Mouse (Mus musculus) embryonic facial prominence, embryonic 11.5 days (tissue): ENCODE measurements around the gene Akr1a1. TPM values are rescaled to one million over a fixed set of nuclear protein-coding genes. Genes with fewer than 3 reads are reported as not detected.
"Not testable (repeated sequence)": the region's sequence is repeated elsewhere in the genome, so short reads cannot be mapped to it uniquely, and the experiment has no call there.

Experiments
- ATAC-seq: fragments of 200-750 bp; cut with Nextera tagmentation; replicated peaks from 2 replicates; pipeline ENCODE4 v1.8.0; 2017; ENCODE audit warnings: low read depth; ENCODE audit not compliant: insufficient number of reproducible peaks, low FRiP score, low TSS enrichment
- DNase-seq: peaks from one replicate; pipeline ENCODE4 v3.0.0-alpha.2; 2015; ENCODE audit warnings: low spot score
- H3K27ac ChIP-seq: fragments of 300-500 bp; sonication (generic); replicated peaks from 2 replicates; pipeline ENCODE4 v1.5.1; 2014; ENCODE audit warnings: mild to moderate bottlenecking, low read depth, low read length, control low read depth
- H3K27me3 ChIP-seq: fragments of 300-500 bp; sonication (generic); 2 replicates; pipeline ENCODE4 v1.6.1; 2014; ENCODE audit warnings: mild to moderate bottlenecking, low read length, moderate library complexity, mixed read lengths; ENCODE audit not compliant: control insufficient read depth, insufficient read depth
- H3K36me3 ChIP-seq: fragments of 300-500 bp; sonication (generic); replicated peaks from 2 replicates; pipeline ENCODE4 v1.6.1; 2014; ENCODE audit warnings: low read depth, mild to moderate bottlenecking, low read length, moderate library complexity, mixed read lengths; ENCODE audit not compliant: control insufficient read depth, insufficient read depth
- H3K4me1 ChIP-seq: fragments of 300-500 bp; sonication (generic); 2 replicates; pipeline ENCODE4 v1.6.1; 2014; ENCODE audit warnings: low read length, mixed read lengths; ENCODE audit not compliant: control insufficient read depth, insufficient read depth
- H3K4me2 ChIP-seq: fragments of 300-500 bp; sonication (generic); 2 replicates; pipeline ENCODE4 v1.6.1; 2014; ENCODE audit warnings: low read depth, mild to moderate bottlenecking, control low read depth, low read length, moderate library complexity
- H3K4me3 ChIP-seq: fragments of 300-500 bp; sonication (generic); 2 replicates; pipeline ENCODE4 v1.5.1; 2014; ENCODE audit warnings: low read depth, low read length, control low read depth
- H3K9ac ChIP-seq: fragments of 300-500 bp; sonication (generic); replicated peaks from 2 replicates; pipeline ENCODE4 v1.6.1; 2014; ENCODE audit warnings: mild to moderate bottlenecking, control low read depth, low read length
- H3K9me3 ChIP-seq: fragments of 300-500 bp; sonication (generic); replicated peaks from 2 replicates; pipeline ENCODE4 v1.6.1; 2016; ENCODE audit warnings: mild to moderate bottlenecking, low read length, inconsistent platforms, mixed read lengths; ENCODE audit not compliant: control insufficient read depth
- WGBS: fragments of 180-500 bp; shearing (Covaris S2); extraction: QIAGEN DNeasy Blood & Tissue Kit; methylation state at CpG from one replicate; pipeline ENCODE4 v1.1.7; 2014; 5-methylcytosine and 5-hydroxymethylcytosine counted together
- polyA plus RNA-seq: library from polyadenylated mRNA; unstranded; fragments of >200 nt; fragmentation: Nextera tagmentation; extraction: Ambion mirVana; gene quantifications from 2 replicates; pipeline ENCODE4 v1.2.1, GENCODE M21; 2014

Akr1a1 gene
- polyA plus RNA-seq, 1 experiment from 2014 or later, result 727 TPM

DNA sequence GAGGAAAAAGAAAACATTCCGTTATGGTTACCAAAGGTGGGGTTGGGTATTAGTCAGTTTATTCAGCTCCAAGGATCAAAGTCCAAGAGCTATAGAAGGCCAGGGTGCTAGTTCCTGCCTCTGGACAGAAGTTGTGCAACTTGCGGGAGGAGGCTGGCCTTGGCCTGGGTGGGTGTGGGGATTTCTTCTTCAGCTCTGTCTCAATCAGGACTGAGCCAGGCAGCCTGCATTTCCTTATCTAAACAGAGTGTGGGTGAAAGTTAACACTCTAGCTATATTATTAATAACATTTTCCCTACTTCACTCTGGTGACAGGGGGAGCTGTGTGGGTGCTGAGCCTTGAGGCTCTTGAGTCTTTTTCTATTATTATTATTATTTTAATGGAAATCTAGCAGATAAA lies 21.3 kb upstream of the Akr1a1 start:
- H3K4me2 ChIP-seq, result no peak overlapping the region
- H3K27ac ChIP-seq, result no peak overlapping the region
- no peaks in the 10 kb centered on the region for H3K4me1 ChIP-seq
- H3K4me3 ChIP-seq, result no peak overlapping the region
- ATAC-seq (no peak), DNase-seq (no peak)
- no peak overlapping the region for H3K9ac ChIP-seq
- H3K27me3 ChIP-seq, result no peaks in the 10 kb centered on the region
- H3K9me3 ChIP-seq, result no peaks in the 10 kb centered on the region
- WGBS, result 79% methylated on average over 2 of the region's 2 CpGs
- no peaks in the 10 kb centered on the region for H3K36me3 ChIP-seq

DNA sequence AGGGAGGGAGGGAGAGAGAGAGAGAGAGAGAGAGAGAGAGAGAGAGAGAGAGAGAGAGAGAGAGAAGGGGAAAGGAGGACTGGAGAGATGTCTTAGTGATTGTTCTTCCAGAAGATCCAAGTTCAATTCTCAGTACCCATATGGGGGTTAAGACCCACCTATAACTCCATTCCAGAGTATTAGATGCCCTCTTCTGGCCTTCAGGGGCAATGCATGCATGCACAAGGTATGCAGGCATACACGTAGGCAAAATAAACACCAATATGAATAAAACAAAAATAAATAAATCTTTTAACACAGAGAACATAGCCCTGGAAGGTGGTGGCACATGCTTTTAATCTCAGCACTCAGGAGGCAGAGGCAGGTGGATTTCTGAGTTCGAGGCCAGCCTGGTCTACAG lies 17.8 kb upstream of the Akr1a1 start:
- ATAC-seq (no peak), DNase-seq (peak; percentile 23)
- H3K4me2 ChIP-seq, result no peak overlapping the region
- H3K36me3 ChIP-seq, result no peaks in the 10 kb centered on the region
- H3K9me3 ChIP-seq, result no peaks in the 10 kb centered on the region
- no peaks in the 10 kb centered on the region for H3K27me3 ChIP-seq
- H3K27ac ChIP-seq, result no peak overlapping the region
- H3K4me1 ChIP-seq, result no peaks in the 10 kb centered on the region
- WGBS, result 56% methylated on average over 2 of the region's 2 CpGs
- no peak overlapping the region for H3K9ac ChIP-seq
- H3K4me3 ChIP-seq, result no peak overlapping the region

DNA sequence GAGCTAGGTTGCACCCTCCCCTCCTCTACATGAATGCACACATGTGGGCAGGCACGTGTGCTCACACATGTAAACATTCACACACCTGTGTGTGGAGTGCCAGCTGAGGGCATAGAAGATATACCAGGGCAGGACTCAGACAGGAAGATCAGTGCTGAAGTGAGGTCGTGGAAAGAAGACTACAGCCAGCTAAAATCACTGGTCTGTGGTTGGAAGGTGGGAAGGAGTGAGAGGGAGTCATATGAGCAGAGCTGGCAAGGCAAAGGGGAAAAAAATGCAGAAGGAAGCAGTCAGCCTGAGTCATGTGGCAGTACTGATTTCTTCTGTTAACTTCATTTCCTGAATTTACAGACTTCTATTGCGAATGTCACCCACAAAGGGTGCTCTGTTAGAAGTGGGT lies 16.7 kb upstream of the Akr1a1 start:
- no peak overlapping the region for H3K4me2 ChIP-seq
- no peak for DNase-seq
- no peaks in the 10 kb centered on the region for H3K9me3 ChIP-seq
- no peaks in the 10 kb centered on the region for H3K36me3 ChIP-seq
- no peak overlapping the region for H3K27ac ChIP-seq
- ATAC-seq, result no peak
- no peaks in the 10 kb centered on the region for H3K27me3 ChIP-seq
- 60% methylated on average over 3 of the region's 3 CpGs for WGBS
- H3K9ac ChIP-seq, result no peak overlapping the region
- H3K4me3 ChIP-seq, result no peak overlapping the region
- H3K4me1 ChIP-seq, result no peaks in the 10 kb centered on the region

DNA sequence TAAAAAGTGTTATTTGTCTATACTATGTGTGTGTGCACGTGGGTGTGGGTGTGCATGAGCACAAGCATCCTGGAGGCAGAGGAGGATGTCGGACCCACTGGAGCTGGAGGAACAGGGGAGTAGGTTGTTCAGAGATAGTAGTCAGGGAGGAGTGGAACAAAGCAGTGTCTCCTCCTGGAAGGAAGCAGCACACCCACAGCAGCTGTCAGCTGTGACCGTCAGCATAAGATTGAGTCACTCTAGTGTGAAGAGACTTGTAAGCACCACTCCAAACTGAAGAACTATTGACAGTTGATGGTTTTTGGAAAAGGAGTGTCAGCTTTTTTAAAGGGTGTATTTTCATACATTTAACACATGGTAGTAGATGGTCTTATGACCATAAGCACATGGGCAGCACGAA lies 15.1 kb upstream of the Akr1a1 start:
- Histone ChIP-seq H3K36me3 (no peaks in the 10 kb centered on the region), H3K4me2 (no peak overlapping the region), H3K4me3 (no peak overlapping the region), H3K4me1 (no peaks in the 10 kb centered on the region), H3K27me3 (no peaks in the 10 kb centered on the region), H3K27ac (no peak overlapping the region), H3K9me3 (no peaks in the 10 kb centered on the region), H3K9ac (no peak overlapping the region)
- 61% methylated on average over 4 of the region's 4 CpGs for WGBS
- DNase-seq (no peak), ATAC-seq (no peak)

DNA sequence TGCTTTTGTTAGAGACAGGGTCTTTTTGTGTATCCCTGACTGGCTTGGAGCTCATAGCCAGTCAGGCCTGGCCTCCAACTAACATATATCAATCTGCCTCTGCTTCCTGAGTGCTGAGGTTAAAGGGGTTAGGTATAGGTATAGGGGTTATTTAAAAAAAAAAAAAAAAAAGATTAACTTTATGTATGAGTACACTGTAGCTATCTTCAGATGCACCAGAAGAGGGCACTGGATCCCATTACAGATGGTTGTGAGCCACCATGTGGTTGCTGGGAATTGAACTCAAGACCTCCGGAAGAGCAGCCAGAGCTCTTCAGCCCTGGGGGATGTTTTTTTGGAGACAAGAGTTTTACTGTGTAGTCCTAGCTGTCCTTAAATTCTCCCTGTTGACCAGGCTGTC lies 10.5 kb upstream of the Akr1a1 start:
- Histone ChIP-seq H3K4me3 (no peak overlapping the region), H3K9me3 (no peaks in the 10 kb centered on the region), H3K27ac (no peak overlapping the region), H3K36me3 (no peaks in the 10 kb centered on the region), H3K9ac (no peak overlapping the region), H3K27me3 (no peaks in the 10 kb centered on the region), H3K4me1 (no peaks in the 10 kb centered on the region), H3K4me2 (no peak overlapping the region)
- 94% methylated on average over 1 of the region's 1 CpGs for WGBS
- DNase-seq (no peak), ATAC-seq (no peak)

DNA sequence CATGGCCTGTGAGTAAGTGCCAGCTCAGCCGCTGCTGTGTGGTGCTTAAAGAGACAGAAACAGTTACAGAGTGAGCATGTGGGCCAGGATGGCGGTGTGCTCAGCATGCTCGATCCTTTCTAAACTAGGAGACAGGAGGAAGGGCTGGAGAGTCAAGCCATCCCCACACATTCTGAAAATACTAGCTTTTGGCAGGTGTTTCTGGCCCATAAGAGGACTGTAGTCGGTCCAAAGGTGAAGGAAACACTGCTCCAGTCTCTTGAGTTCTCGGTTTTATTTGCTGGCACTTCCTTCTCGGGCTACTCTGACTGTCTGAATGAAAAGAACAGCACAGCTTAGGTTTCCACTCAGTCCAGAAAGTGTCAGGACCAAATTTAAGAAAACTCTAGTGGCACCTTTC lies 9.3 kb upstream of the Akr1a1 start:
- Histone ChIP-seq H3K27ac (no peak overlapping the region), H3K9ac (no peak overlapping the region), H3K4me3 (no peak overlapping the region), H3K36me3 (no peaks in the 10 kb centered on the region), H3K4me2 (no peak overlapping the region), H3K9me3 (no peaks in the 10 kb centered on the region), H3K27me3 (no peaks in the 10 kb centered on the region), H3K4me1 (no peaks in the 10 kb centered on the region)
- 74% methylated on average over 6 of the region's 6 CpGs for WGBS
- DNase-seq (no peak), ATAC-seq (no peak)

DNA sequence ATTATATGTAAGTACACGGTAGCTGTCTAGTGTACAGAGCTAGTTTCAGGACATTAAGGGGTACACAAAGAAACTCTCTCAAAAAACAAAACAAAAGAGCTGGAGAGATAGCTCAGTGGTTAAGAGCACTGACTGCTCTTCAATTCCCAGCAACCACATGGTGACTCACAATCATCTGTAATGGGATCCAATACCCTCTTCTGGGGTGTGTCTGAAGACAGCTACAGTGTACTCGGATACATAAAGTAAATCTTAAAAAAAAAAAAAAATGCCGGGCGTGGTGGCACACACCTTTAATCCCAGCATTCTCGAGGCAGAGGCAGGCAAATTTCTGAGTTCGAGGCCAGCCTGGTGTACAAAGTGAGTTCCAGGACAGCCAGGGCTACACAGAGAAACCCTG lies 8.4 kb upstream of the Akr1a1 start:
- WGBS, result 88% methylated on average over 6 of the region's 6 CpGs

DNA sequence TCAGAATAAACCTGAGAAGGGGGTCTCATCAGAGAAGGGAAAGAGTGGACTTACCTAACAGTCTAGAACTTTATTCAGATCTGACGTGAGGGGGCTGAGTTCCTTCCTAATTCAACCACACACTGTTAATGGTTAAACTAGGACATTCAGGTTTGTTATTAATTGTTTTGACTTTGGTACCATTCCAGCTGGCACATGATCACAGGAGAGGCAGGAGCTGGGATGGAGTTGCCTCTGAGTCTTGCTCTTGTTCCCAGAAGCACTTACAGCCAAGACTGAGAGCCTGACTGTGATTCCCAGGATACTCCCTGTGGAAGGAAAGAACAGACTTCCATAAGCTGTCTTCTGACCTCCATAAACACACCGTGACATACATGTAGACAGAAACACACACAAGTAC lies 8.0 kb upstream of the Akr1a1 start:
- Histone ChIP-seq H3K27me3 (no peaks in the 10 kb centered on the region), H3K9ac (no peak overlapping the region), H3K4me3 (no peak overlapping the region), H3K9me3 (no peaks in the 10 kb centered on the region), H3K4me2 (no peak overlapping the region), H3K36me3 (no peaks in the 10 kb centered on the region), H3K27ac (no peak overlapping the region), H3K4me1 (no peaks in the 10 kb centered on the region)
- DNase-seq (no peak), ATAC-seq (no peak)
- 92% methylated on average over 2 of the region's 2 CpGs for WGBS

More for the DNA sequence above, 8.4 kb upstream of the Akr1a1 start:
- H3K4me2 ChIP-seq, ATAC-seq, H3K36me3 ChIP-seq, H3K27me3 ChIP-seq, H3K4me3 ChIP-seq, H3K4me1 ChIP-seq, H3K27ac ChIP-seq, DNase-seq, H3K9ac ChIP-seq, H3K9me3 ChIP-seq: not testable (repeated sequence)

DNA sequence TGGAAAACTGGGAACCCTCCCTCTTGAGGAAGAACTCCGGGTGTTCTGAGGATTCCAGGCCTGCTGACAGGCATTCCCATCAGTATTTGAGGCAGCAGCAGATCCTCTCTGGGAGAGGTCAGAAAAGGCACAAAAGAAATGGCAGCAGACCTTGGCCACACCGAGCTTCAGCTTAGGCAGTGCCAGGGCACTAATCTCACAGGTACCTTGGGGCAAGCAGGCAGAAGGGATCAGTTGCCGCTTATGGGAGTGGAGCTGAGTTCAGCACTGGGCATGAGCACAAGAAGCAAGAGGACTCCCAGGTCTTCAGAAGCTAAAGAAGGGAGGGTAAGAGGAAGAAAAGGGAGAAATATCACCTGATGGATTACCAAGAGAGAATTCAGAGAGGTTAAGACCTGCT lies 6.5 kb upstream of the Akr1a1 start:
- Histone ChIP-seq H3K4me3 (no peak overlapping the region), H3K36me3 (no peaks in the 10 kb centered on the region), H3K9me3 (no peaks in the 10 kb centered on the region), H3K9ac (no peak overlapping the region), H3K4me2 (no peak overlapping the region), H3K27me3 (no peaks in the 10 kb centered on the region), H3K27ac (no peak overlapping the region), H3K4me1 (no peaks in the 10 kb centered on the region)
- DNase-seq, result no peak
- 45% methylated on average over 3 of the region's 3 CpGs for WGBS
- ATAC-seq, result no peak
